Mouse (Mus musculus) right cerebral cortex, postnatal 4 days (tissue): ENCODE data around the gene Nfe2l2.
"Not testable (repeated sequence)": the region's sequence is repeated elsewhere in the genome, so short reads cannot be mapped to it uniquely, and the experiment has no call there.

Experiments
- DNase-seq: peaks from one replicate; pipeline ENCODE4 v3.0.0-alpha.2; 2022

The Nfe2l2 gene

DNA sequence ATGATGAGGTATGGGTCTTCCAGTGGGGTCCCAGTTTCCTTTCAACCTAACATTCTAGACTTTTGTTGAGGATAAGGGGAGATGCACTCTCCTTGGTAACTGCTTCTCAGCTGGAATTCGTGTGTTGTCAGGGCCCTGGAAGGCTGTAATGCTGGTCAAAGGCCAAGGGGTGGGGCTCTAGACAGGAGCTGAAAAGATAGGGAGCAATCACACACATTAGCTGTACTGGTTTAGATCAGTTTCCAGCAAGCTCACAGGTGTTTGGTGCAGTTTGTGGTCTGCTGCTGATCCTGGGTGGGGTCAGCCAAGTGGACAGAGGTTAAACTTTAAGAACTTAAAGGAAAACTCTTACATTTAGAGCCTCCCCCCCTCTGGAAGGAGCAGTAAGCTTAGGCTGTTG, 3.0 kb upstream of the Nfe2l2 start:
- no peak for DNase-seq

DNA sequence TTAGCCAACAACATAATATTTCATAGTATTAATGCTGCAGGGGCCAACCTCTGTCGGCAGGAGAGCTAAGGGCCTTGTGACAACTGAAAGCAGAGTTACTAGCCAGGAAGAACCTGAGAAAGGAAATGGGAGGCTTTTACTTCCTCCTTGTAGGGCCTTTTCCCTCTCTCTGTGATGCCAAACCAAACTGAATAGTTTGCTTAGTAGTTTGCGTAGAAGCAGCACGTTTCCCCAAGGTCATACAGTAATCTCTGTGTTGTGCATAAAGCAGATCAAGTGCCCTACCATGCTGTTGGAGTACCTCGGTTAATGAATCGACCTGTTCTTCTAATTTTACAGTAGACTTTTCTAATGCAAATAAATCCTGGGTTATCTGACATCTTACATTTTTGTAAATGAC, 2.0 kb upstream of the Nfe2l2 start:
- DNase-seq: no peak

DNA sequence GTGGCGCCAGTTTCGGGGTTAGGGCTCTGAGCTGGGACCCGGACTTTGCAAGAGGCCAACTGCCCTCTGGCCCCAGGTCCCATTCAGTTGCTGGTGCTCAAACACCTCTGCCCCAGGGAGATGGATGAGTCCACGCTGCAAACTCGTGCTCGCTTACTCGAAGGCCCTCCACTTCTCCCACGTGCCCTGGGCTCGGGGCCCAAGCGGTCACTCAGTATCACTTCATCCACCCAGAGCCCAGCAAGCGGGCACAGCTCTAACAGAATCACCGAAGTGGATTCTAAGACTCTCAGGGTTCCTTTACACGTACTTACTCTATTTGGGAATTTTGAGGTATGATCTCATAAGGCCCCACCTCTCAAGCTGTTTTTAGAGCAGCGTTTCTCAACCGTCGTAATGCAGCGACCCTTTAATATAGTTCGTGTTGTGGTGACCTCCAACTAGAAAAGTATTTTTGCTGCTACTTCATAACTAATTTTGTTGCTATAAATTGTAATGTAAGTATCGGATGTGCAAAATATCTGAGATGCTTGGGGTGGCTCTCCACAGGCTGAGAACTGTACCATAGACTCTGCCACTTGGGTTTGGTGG, 816 bp upstream of the Nfe2l2 start:
- peak; percentile 14 for DNase-seq

DNA sequence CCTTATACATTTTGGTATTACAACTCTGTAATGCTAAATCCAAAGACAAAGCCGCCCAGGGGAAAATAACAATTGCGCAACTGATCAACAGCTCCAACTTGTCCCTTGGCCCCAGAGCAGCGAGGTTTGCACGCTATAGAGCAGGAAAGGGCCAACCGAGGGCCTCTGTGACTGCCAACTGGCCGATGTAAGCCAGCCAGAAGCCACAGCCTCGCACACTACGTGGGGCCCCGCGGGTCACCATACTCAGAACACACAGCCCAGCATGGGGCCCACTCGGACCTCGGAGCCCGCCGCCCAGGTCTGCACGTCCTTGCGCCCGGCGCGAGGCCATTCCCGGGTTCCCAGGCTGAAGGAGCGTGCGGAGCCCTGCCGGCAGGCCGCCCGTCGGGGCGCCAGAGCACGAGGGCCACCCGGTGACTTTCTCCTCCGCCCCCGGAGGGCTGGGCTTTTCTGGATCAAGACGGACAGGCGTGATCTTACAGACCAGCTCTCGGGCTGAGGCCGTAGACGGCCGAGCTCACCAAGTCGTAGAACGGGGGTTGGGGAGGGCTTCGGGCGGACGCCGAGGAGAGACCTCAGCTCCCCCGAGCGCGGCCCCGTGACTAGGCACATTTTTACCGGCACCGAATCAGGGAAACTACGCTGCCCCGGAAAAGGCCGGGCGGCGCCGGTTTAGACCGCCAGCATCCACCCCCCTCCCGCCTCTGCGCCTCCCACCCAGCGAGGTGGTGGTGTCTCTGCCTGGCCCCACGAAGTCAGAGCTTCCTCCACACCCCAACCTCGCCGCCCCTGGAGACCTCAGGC, 863 bp downstream of the Nfe2l2 start:
- DNase-seq: peak; percentile 49

DNA sequence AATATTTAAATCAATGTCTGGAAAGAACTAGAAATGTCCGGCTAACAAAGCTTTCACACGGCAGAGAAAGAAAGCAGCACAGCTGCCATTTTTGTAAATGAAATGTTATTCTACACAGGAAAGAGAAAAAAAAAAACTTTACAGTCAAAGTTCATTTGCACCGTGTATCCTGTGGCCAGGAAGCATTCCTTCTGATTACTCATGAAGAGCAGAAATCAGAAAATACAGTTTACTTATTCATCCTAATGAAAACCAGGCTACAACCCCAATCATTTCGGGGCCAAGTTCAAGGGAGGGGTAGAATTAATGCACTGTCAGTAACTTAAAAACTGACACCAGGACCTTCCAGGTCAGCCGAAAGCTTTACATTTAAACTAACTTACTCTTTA, 1.9 kb downstream of the Nfe2l2 start:
- DNase-seq: no peak

DNA sequence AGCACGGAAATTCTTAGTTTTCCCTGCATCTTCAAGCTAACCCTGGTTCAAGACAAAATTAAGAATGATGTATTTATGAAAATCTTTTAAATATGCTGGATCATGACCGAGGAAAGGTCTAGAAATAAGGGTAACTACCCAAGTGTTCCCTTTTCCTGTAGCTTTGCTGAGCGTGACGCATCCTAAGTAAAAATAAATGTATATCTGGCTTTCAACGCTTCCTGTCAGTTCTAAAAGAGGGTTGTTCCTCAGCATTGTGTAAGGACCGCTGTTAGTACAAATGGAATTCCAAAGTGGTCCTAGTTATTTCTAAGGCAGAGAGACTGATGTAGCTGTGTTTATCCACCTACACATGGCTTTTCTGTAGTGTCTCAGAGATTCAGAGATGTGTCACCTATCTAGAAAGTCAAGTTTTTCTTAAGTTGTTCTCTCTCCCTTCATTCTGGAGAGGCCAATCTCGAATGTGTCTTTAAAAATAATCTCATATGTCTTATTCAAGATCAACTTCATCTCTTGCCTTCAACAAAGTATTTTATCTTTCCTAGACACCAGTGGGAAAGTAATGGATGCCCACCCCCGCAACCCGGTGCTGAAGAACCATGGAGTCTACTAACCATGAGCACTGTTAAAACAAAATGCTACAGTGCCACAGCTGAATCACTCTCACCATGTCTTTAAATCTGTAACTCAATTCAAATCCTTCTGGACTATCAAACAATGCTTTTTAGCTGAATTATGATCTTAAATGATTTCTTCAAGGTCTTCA, 2.4 kb downstream of the Nfe2l2 start:
- DNase-seq: no peak

DNA sequence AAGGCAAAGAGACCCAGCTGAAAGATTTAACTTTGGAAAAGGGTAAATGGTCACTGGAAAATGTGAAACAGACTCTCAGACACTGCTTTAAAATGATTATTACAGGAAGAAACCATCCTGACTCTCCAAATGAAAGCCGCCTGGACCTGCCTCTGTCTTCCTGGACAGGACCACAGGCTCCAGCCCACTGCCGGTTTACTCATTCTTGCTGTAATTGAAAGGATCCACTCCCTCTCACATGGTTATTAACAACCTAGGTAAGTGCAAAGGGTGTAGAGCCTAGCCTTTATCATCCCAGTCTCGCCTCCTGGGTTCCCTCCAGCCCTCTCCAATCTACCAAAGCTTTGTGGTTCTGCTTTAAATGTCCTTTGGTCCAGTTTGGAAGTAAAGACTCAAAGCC, 3.2 kb downstream of the Nfe2l2 start:
- DNase-seq: no peak

DNA sequence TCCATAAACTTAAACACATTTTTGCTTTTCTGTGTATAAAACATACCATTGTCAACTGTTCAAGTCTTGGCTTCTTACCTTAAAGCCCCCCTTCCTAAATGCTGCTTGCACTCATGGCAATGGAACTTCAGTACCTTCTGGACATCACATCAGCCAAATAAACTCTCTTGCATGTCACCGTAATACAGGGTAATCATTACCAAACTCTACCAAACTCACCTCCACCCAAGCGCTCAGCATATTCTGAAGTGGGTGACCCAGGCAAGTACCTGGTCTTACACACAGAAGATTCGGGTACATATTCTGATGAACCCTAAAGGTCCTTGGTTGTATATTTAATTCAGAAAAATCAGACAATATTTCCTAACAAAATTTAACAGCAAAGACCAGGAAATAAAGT, 3.9 kb downstream of the Nfe2l2 start:
- no peak for DNase-seq

DNA sequence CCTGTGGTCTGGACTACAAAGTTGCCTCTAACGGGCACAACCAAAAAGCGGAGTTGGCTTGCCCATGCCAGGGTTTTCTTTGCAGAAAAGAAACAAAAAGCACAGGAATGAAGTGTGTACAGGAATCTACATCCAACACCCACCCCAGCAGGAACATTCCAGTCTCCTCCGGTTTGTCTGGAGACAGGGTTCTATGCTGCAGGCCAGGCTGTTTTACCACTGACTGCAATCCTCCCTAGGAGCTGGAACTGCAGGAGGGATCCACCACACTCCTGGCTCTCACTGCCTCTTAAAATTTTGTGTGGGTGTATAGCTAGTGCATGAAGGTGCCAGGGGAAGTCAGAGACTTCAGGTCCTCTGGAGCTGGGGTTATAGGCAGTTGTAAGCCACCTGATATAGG, 5.6 kb downstream of the Nfe2l2 start:
- no peak for DNase-seq

DNA sequence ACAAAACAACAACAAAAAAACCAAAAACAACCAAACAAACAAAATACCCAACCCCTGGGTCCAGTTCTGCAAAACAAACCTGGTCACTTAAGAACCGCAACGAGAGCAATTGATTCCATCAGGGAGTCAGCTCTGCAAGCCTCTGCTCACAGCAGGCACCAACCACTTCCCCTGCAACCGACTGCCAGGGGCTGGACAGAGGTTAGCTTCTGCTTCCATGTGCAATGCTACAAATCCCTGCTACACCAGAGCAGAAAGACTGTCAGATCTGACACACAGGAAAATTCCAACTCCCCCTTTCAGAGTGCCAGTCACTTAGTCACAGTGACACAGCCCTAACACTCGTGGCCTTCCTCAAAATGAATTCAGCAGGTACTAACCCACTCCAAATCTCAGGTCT, 6.4 kb downstream of the Nfe2l2 start:
- no peak for DNase-seq

DNA sequence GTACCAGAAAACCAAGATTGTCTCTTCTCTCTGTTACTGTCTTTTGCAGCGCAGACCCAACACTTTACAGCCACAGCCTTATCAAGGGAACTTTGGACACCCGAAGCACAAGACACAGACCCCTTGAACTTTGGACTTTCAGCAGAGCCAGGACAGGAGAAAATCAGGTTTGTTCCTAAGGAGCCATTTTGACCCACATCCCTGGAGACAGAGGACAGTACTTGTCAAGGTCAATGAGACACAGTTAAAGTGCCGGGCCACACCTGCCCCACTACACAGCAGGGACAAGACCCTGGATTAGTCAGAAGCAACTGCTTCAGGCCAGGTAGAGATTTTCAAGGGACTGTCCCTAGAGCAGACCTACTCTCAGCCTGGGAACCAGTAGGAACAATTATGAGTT, 7.2 kb downstream of the Nfe2l2 start:
- DNase-seq: no peak

DNA sequence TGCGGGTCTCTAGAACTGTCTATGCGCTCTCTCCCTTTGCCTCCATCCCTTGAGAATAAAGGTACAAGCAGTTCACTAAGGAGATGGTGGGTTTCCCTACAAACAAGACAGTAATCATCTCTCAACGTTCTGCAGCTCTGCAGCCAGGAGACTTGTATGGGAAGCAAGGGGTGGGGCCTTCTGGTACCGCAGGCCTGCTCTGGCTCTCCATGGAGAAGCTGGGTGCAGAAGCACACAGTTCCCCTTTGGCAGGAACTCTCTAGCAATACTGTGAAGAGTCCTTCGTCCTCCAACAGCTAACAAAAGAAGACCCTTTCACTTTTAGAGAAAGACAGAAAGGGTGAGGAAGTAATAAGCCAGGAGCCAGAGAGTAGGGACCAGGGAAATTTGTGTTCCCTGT, 8.1 kb downstream of the Nfe2l2 start:
- no peak for DNase-seq

DNA sequence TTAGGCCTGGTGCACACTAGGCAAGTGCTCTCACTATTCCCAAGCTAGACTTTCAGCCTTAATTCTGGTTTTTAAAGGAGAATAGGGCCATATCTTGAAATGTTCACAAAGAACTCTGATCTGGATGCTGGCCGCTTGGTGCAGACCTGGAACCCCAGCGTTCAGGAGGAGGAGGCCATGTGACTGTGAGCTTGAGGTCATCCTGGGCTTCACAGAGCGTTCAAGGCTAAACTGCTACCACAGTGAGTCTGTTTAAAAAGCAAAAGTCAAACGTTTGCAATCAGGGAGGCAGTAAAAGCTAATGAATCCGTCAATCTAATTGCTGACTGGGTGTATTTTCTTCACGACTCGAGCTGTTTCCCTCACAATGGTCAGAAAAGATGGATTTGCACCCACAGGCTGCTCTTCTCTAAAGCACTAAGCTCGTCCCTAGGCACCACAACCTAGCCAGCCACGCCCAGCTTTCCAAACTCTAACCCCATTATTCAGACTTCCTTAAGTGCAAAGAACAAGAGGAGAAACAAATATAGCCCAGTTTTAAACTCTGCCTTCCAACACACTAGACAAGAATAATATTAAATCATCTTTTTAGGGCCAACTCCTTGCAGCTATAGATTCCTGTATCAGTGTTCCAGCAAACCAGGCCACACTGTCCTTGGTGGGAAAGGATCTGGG, 8.6 kb downstream of the Nfe2l2 start:
- DNase-seq: no peak

DNA sequence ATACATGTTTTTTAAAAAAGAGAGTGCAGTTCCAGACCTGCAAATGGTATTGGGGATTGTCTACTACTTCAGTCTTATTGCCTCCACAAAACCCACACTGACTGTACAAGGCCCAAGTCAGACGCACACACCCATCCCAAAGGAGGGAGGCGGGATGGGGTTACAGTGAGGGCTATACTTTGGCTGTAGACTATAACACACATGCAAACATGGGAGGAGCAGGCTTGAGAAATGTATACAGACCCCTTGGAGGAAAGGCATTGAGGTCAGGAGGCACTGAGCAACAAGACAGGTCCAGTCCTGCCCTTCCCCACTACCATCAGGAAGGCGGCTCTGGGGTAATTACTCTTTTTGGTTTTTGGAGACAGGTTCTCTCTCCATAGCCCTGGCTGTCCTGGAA, 9.5 kb downstream of the Nfe2l2 start:
- DNase-seq: not testable (repeated sequence)

DNA sequence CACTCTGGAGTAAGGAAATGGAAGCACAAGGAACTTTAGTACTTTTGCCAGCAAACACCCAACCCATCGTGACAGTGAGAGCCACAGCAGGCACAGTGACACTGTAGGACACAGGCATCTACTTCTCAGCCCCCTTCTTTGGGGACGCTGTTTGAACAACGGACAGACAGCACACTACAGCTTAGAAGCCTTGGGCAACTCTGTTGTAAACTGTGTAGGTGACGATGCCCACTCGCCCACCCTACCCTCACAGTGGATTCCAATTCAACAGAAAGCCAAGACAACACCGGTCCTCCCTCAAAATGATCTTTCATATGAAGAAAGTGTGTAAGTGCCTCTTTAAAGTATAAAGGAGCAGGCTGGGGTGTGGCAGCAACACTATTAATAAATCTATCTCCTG, 12.1 kb downstream of the Nfe2l2 start:
- DNase-seq: no peak

DNA sequence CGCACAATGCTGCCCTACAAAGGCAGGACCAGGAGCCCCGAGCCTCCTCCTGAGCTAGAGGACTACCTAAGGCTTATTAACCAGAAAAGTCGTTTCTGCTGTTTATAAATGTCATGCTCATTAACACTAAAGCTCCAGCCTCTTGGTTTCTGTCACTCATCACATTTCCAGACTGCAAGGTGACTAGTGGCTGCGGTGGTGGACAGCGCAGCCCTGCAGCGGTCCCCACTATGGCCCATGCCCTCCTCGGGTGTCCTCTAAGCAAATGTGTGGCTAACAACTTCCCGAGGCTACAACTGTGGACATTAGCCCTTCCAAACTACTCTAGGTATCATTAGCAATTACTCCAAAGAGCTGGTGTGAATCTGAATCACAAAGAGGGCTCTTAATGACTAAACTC, 13.1 kb downstream of the Nfe2l2 start:
- no peak for DNase-seq

DNA sequence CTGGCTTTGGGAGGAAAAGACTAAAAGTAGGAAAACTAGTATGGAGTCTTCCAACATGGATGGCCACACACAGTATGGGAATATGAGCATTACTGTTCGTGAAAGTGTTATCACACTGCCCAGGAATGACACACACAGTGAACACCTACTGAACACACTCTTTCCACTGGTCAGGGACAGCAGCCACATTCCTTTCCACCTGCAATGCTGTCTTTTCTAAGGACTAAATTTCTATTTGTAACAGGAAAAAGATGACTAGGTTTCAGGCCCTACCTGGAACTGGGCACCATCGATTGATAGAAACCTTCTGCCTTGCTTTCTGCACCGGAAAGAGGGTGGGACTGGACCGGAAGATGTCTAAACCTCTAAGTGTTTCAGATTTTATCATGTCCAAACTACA, 13.8 kb downstream of the Nfe2l2 start:
- DNase-seq: no peak

DNA sequence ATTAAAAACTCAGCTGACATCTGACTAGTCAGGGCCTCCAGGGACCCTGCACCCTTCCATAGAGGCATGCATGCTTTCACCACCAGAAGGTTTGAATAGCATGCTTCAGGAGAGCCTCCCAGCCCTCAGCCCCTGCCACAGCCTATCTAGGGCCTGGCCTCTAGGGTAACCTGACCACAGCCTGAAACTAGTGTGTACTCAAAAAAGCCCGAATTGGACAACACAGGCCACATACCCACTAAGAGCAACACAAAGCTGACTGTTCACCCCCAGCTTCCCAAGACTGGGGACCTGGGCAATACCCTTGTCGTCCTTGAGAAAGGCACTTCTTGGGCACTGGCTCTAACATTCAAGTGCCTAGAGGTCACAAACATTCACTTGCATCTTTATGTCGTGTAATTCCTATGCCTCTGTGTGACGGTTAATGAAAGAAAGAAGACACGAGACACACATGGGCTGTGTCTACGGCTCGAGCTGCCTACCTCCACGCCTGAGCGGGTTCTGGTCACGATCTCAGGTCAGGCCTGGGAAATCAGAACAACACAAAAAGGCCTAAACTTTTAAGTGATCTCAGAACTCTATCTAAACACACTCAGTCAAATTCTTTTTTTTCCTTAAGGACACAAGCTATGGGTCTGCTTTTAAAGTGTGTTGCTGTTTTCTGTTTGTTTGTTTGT, 14.8 kb downstream of the Nfe2l2 start:
- no peak for DNase-seq

DNA sequence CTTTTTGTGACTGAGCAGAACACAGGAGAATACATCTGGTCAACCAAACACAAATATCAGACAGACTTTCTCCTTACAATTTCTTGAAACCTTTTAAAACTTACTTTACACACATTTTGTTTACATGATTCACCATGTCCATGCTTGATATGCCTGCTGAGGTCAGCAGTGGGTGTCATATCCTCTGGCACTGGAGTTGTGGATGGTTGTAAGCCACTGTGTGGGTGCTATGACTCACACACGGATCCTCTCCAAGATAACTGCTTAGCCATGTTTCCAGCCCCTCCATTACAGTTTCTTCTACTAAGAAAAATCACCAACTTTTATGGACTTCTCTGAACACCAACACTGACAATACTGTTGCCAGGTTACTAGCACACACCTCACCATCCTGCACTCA, 15.5 kb downstream of the Nfe2l2 start:
- DNase-seq: no peak

DNA sequence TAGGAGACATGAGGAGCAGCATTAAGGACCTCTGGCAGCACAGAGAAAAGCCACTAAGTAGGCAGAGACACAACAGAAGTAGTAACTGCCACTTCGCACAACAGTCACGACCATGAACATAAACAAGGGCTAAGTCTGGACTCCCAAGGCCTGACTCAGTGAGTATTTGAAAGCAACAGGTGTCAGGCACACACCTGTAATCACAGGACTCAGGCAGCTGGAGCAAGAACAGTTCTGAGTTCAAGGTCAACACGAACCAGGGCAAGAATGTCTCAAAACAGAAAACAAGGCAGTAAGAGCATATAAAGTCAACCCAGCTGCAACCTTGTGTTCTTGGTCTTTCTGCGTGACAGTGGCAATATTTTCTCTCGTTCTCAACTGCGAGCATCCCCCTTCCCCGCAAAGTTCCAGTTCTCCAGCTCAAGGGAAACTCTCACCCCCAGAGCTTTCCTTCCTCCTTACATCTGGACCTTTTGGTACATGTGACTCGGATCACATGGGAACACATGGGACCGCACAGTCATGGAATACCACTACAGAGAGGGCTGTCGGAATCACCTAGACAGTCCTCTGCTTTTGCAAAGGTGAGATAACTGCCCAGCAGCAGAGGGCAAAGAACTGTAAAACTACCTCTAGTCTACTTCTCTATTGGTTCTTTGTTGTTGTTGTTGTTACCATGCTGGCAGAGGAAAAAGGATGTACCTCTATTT, 17.2 kb downstream of the Nfe2l2 start:
- no peak for DNase-seq

DNA sequence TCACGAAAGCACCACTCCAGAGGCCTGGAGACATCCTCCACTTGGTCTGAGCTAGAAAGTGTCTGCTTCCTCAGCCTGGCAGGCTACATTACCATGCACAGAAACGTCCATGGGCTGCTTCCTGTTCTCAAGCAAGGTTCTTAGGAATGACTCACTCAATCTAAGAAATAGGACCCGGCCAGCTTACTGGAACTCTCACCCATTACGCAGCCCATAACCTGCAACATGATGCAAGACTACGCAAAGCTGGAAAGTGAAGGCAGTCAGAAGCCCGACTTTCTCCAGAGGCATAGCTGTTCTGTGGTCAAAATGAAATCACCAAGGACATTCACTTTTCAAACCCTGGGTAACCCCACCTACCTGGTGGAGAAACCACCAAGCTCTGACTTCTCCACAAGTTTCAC, 19.0 kb downstream of the Nfe2l2 start:
- no peak for DNase-seq

DNA sequence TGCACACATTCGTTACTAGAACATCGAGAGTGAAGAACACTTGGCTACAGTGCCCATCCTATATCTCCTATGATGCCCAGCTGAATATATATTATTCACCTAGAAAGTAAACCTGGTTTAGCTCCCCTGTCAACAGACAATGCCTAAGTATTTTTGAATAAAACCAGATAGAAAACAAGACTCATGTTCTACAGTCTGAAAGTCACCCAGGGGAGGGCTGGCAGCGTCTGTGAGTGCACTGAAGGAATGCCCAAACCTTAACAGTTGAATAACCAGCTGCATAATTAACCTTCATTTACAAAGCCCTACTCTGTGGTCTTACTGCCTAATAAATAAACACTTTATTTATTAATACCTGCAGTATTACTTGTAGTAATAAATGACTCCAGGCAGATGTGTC, 19.9 kb downstream of the Nfe2l2 start:
- no peak for DNase-seq
